Comparison of ENCODE assay signal across 26 mouse cellular contexts in genomic region chr19:29201674-29202073, GRCm38 (mm10). TPM values are rescaled to one million over a fixed set of nuclear protein-coding genes. Genes with fewer than 3 reads are reported as not detected.
DNase-seq lines count a peak whose midpoint lies in the region; ATAC-seq and TF ChIP-seq lines count a peak whose summit lies in the region.
"Had no signal": no experiment of that assay in that cellular context is flagged by ENCODE, and none has a peak within 500 bp of the region (broad histone marks: within the 10 kb centered on the region; RNA-seq: fewer than 3 reads in every experiment).

No protein-coding gene starts in this region.

- TF ChIP-seq CTCF in gastrocnemius, adult 2 months (IDR thresholded peaks at IDR 0.05): no peak

- DNase-seq in gastrocnemius, adult 18-20 months (ENCODE audit: low spot score): peak; percentile 32
- no peak for DNase-seq in gastrocnemius, adult 2 months
- DNase-seq in lung, postnatal 36 days: peak; percentile 45
- no peak for DNase-seq in lung, postnatal 10 days
- DNase-seq in cerebellum, adult 18-20 months: no peak
- DNase-seq in retina, postnatal 1 day: no peak
- DNase-seq: B cell, adult 2 months; cerebellum, adult 2 months; cerebellum, postnatal 25 days; heart, adult 11 months; heart, postnatal 14 days; left cerebral cortex, postnatal 4 days; midbrain, embryonic 14.5 days; right cerebral cortex, adult 18-20 months had no signal

- intact Hi-C loops in gastrocnemius, adult 2 months (cut with DNase I): no loop called here

- H3K27ac ChIP-seq in gastrocnemius, adult 2 months: no peak overlapping the region
- H3K27ac ChIP-seq: embryonic facial prominence, embryonic 12.5 days; forebrain, embryonic 13.5 days; heart, embryonic 13.5 days; kidney, postnatal 0 days; left cerebral cortex, adult 2 months; limb, embryonic 15.5 days; liver, embryonic 14.5 days; lung, embryonic 15.5 days; neural tube, embryonic 13.5 days had no signal

- H3K4me3 ChIP-seq in gastrocnemius, adult 2 months: no peak overlapping the region
- H3K4me3 ChIP-seq: embryonic facial prominence, embryonic 12.5 days; erythroblast, embryonic 14.5 days; forebrain, embryonic 13.5 days; heart, embryonic 13.5 days; left cerebral cortex, adult 2 months; limb, embryonic 15.5 days; lung, embryonic 15.5 days; neural tube, embryonic 13.5 days had no signal

- ATAC-seq in megakaryocyte progenitor cell, adult 5-6 weeks (replicated peaks; ENCODE audit: poor library complexity): peak; percentile 27; the same call in 1 of the 2 replicates
- ATAC-seq: forebrain, embryonic 13.5 days; intestine, postnatal 0 days had no signal

RNA-seq across cellular contexts. Expression of gene Jak2, which starts 50.0 kb away (rescaled TPM):
- total RNA-seq in gastrocnemius, adult 18-20 months (2021): 10 to 100 TPM; 20.0 to 24.5 TPM
- 10 to 100 TPM; 19.9 to 34.9 TPM for total RNA-seq in gastrocnemius, adult 2 months (2021)
- total RNA-seq in megakaryocyte progenitor cell, adult 5-6 weeks (2015): 41.2 and 41.7 TPM in 2 replicates
- 36.7 and 43.8 TPM in 2 replicates for total RNA-seq in megakaryocyte progenitor cell, adult 5-6 weeks (2017)

Comparison
In these comparisons a context has a peak if more than half of its experiments do, and no peak if none do; other contexts are left out.
1. DNase-seq: peak in gastrocnemius, adult 18-20 months (single experiment) and lung, postnatal 36 days (single experiment); none in gastrocnemius, adult 2 months (single experiment), lung, postnatal 10 days (single experiment), cerebellum, adult 18-20 months (0 of 2) and retina, postnatal 1 day (single experiment).